Mouse (Mus musculus) B cell, adult 62 days (primary cell): Measurements from ENCODE around the gene Timm9. TPM values are rescaled to one million over a fixed set of nuclear protein-coding genes. Genes with fewer than 3 reads are reported as not detected.

ENCODE experiments used
- total RNA-seq: library from RNA; stranded (reverse); gene quantifications from 4 replicates; pipeline ENCODE4 v1.2.4, GENCODE M21; 2023

The Timm9 gene
- total RNA-seq, result 27.1 to 35.3 TPM (median 31.6 TPM) in 4 replicates

GRCm38 (mm10) chr12:71136130-71136973 lies at the start of gene Timm9, which contains the start of gene 2700049A03Rik:
Timm9 (minus strand) TSS chr12:71136684.
2700049A03Rik (plus strand) TSS chr12:71136848.

GRCm38 (mm10) chr12:71111331-71111730 lies 25.2 kb downstream of the Timm9 start, which contains the start of gene Tomm20l:
Tomm20l (plus strand) TSS chr12:71111428.

Other genes with a start within 250 kb of the Timm9 start
- 97.7 to 108 TPM (median 101 TPM) in 4 replicates for gene Actr10, start 198.8 kb downstream of the Timm9 start, total RNA-seq
- 172 to 207 TPM (median 201 TPM) in 4 replicates for gene Psma3, start 162.1 kb downstream of the Timm9 start, total RNA-seq
- gene Arid4a, start 120.7 kb downstream of the Timm9 start, total RNA-seq, result 72.6 to 77.4 TPM (median 73.5 TPM) in 4 replicates
- gene Tomm20l, start 25.3 kb downstream of the Timm9 start, total RNA-seq, result not detected in 4 replicates
- gene 2700049A03Rik, start 164 bp upstream of the Timm9 start, total RNA-seq, result 10.5 to 12.6 TPM (median 11.9 TPM) in 4 replicates
- gene Dact1, start 173.2 kb upstream of the Timm9 start, total RNA-seq, result 0.18 to 0.32 TPM (median 0.26 TPM) in 4 replicates